Mouse (Mus musculus) heart, embryonic 11.5 days (tissue): ENCODE measurements around the gene Ap5s1. TPM values are rescaled to one million over a fixed set of nuclear protein-coding genes. Genes with fewer than 3 reads are reported as not detected.
A peak's percentile ranks its signal among the peaks of the same experiment; 100 is the strongest.
"Not testable (repeated sequence)": the region's sequence is repeated elsewhere in the genome, so short reads cannot be mapped to it uniquely, and the experiment has no call there.

Source experiments
- ATAC-seq: fragments of 200-750 bp; cut with Nextera tagmentation; replicated peaks from 2 replicates; pipeline ENCODE4 v1.8.0; 2017; ENCODE audit warnings: moderate library complexity; ENCODE audit not compliant: insufficient number of reproducible peaks, low FRiP score, low TSS enrichment
- H3K27ac ChIP-seq: fragments of 300-500 bp; sonication (generic); 2 replicates; pipeline ENCODE4 v1.5.1; 2014; ENCODE audit warnings: mild to moderate bottlenecking, low read depth, low read length
- H3K27me3 ChIP-seq: fragments of 300-500 bp; sonication (generic); 2 replicates; pipeline ENCODE4 v1.6.1; 2014; ENCODE audit warnings: mild to moderate bottlenecking, low read length, mixed read lengths; ENCODE audit not compliant: control insufficient read depth, insufficient read depth
- H3K36me3 ChIP-seq: fragments of 300-500 bp; sonication (generic); 2 replicates; pipeline ENCODE4 v1.6.1; 2014; ENCODE audit warnings: mild to moderate bottlenecking, low read length, moderate library complexity, mixed read lengths; ENCODE audit not compliant: control insufficient read depth, insufficient read depth
- H3K4me1 ChIP-seq: fragments of 300-500 bp; sonication (generic); 2 replicates; pipeline ENCODE4 v1.6.1; 2014; ENCODE audit warnings: low read length; ENCODE audit not compliant: control insufficient read depth, insufficient read depth
- H3K4me2 ChIP-seq: fragments of 300-500 bp; sonication (generic); 2 replicates; pipeline ENCODE4 v1.6.1; 2014; ENCODE audit warnings: mild to moderate bottlenecking, moderate library complexity
- H3K4me3 ChIP-seq: fragments of 300-500 bp; sonication (generic); 2 replicates; pipeline ENCODE4 v1.5.1; 2014; ENCODE audit warnings: low read depth, low read length
- H3K9ac ChIP-seq: fragments of 300-500 bp; sonication (generic); 2 replicates; pipeline ENCODE4 v1.6.1; 2014; ENCODE audit warnings: mild to moderate bottlenecking, low read depth, low read length, moderate library complexity
- H3K9me3 ChIP-seq: fragments of 300-500 bp; sonication (generic); replicated peaks from 2 replicates; pipeline ENCODE4 v1.6.1; 2016; ENCODE audit warnings: low read length; ENCODE audit not compliant: control insufficient read depth
- WGBS: fragments of 180-500 bp; shearing (Covaris S2); extraction: QIAGEN DNeasy Blood & Tissue Kit; methylation state at CpG from one replicate; pipeline ENCODE4 v1.1.7; 2014; ENCODE audit not compliant: insufficient replicate concordance; 5-methylcytosine and 5-hydroxymethylcytosine counted together
- polyA plus RNA-seq: library from polyadenylated mRNA; unstranded; fragments of >200 nt; fragmentation: Nextera tagmentation; extraction: Ambion mirVana; gene quantifications from 2 replicates; pipeline ENCODE4 v1.2.1, GENCODE M21; 2014

Gene Ap5s1
- polyA plus RNA-seq, 1 experiment from 2014 or later, result 31.2 TPM

DNA sequence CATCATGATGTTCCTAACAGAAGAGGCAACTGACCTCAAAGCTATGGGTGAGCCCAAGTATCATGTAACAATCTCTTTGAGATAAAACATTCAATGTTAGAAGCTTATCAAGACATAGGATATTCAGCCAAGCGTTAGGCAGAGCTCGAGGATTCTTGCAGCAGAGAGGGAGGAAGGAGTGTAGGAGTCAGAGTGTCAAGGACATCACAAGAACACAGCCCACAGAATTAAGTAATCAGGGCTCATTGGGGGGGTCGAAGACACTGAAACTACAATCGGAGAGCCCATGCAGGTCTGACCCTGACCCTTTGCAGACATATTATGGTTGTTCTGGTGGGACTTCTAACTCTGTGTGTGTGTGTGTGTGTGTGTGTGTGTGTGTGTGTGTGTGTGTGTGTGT lies 13.2 kb downstream of the Ap5s1 start:
- H3K9me3 ChIP-seq, result no peaks in the 10 kb centered on the region
- H3K4me1 ChIP-seq, result 0 out of 2 replicates have a peak, but pooled peaks cover 12% of the 10 kb centered on the region
- no peak overlapping the region for H3K4me2 ChIP-seq
- H3K36me3 ChIP-seq, result no peaks in the 10 kb centered on the region
- H3K27ac ChIP-seq, result no peak overlapping the region
- H3K27me3 ChIP-seq, result no peaks in the 10 kb centered on the region
- no peak for ATAC-seq
- H3K9ac ChIP-seq, result no peak overlapping the region
- no peak overlapping the region for H3K4me3 ChIP-seq
- WGBS, result 65% methylated on average over 4 of the region's 4 CpGs

DNA sequence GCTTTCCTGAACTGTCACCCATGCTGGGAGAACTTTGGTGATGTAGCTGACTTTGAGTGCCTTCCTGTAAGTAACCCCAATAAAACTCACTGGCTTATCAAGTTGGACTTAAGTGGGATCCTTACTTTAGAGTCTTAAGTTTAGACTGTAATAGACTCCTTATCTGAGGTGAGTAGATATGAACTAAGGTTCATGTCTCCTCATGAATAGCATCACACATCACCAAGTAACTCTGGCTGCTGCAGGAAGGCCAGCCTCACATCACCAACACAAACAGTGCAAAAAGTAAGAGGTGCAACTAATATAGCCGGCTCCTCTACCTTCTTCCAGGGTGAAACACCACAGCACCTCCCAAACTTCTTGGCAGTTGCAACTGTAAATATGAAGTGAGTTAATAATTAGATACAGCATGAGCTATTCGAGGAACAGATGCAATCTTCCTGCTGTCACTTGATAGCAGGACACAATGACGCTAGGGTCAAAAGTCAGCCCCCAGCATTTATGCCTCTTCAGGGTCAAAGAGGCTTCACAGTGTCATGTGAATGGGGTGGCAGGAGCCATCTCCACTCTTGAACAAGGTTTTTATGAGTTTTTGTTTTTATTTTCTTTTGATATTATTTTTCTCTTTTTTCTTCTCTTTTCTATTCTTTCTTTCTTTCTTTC lies 15.1 kb downstream of the Ap5s1 start:
- no peaks in the 10 kb centered on the region for H3K36me3 ChIP-seq
- no peaks in the 10 kb centered on the region for H3K9me3 ChIP-seq
- H3K4me1 ChIP-seq, result 0 out of 2 replicates have a peak, but pooled peaks cover 12% of the 10 kb centered on the region
- H3K27ac ChIP-seq, result no peak overlapping the region
- no peaks in the 10 kb centered on the region for H3K27me3 ChIP-seq
- H3K4me3 ChIP-seq, result no peak overlapping the region
- 65% methylated on average over 3 of the region's 3 CpGs for WGBS
- ATAC-seq, result no peak
- H3K4me2 ChIP-seq, result no peak overlapping the region
- H3K9ac ChIP-seq, result no peak overlapping the region

GRCm38 (mm10) chr2:131222562-131222961 lies 15.7 kb downstream of the Ap5s1 start:
- Histone ChIP-seq H3K4me1 (0 out of 2 replicates have a peak, but pooled peaks cover 12% of the 10 kb centered on the region), H3K4me3 (no peak overlapping the region), H3K9me3 (no peaks in the 10 kb centered on the region), H3K36me3 (no peaks in the 10 kb centered on the region), H3K27ac (0 out of 2 replicates have a peak overlapping the region, but pooled peaks have one; percentile 41), H3K9ac (no peak overlapping the region), H3K27me3 (no peaks in the 10 kb centered on the region), H3K4me2 (no peak overlapping the region)
- no peak for ATAC-seq
- 22% methylated on average over 5 of the region's 5 CpGs for WGBS

DNA sequence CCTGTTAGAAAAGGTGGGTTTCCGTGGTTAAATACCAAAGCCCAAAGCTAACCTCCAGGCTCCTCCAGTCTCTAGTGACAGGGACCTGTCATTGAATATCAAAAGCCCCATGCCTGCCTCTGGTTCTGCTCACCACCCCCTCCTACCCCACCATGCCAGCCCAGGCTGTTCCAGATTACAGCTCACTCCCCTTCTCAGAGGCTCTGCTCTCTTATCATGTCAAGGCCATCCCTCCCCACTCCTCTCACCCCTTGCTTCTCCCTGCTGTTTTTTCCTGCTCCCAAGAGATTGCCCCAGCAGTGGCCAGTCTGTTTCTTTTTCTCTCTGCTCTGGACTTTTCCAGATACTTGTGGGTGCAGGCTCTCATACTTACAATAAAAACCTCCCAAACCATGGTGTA lies 16.7 kb downstream of the Ap5s1 start:
- Histone ChIP-seq H3K9me3 (no peaks in the 10 kb centered on the region), H3K27me3 (no peaks in the 10 kb centered on the region), H3K9ac (no peak overlapping the region), H3K4me3 (no peak overlapping the region), H3K4me2 (peak overlapping the region; percentile 11; the same call in 1 of the 2 replicates), H3K36me3 (no peaks in the 10 kb centered on the region), H3K27ac (0 out of 2 replicates have a peak overlapping the region, but pooled peaks have one; percentile 41), H3K4me1 (0 out of 2 replicates have a peak, but pooled peaks cover 12% of the 10 kb centered on the region)
- 46% methylated on average over 1 of the region's 1 CpGs for WGBS
- peak; percentile 86 for ATAC-seq

- H3K9ac ChIP-seq, result no peak overlapping the region
- H3K4me2 ChIP-seq, result no peak overlapping the region
- no peaks in the 10 kb centered on the region for H3K27me3 ChIP-seq
- H3K36me3 ChIP-seq, result no peaks in the 10 kb centered on the region
- H3K9me3 ChIP-seq, result no peaks in the 10 kb centered on the region
- no peak overlapping the region for H3K4me3 ChIP-seq
- WGBS, result 88% methylated on average over 6 of the region's 6 CpGs
- no peak overlapping the region for H3K27ac ChIP-seq
- 0 out of 2 replicates have a peak, but pooled peaks cover 12% of the 10 kb centered on the region for H3K4me1 ChIP-seq
- ATAC-seq, result no peak
These were observed 18.3 kb downstream of the Ap5s1 start for GRCm38 (mm10) chr2:131225178-131225577.

- H3K4me1 ChIP-seq, result 0 out of 2 replicates have a peak, but pooled peaks cover 12% of the 10 kb centered on the region
- WGBS, result 72% methylated on average over 2 of the region's 2 CpGs
- not testable (repeated sequence) for H3K36me3 ChIP-seq, H3K9me3 ChIP-seq, H3K4me2 ChIP-seq, H3K9ac ChIP-seq, H3K27me3 ChIP-seq, H3K27ac ChIP-seq, ATAC-seq, H3K4me3 ChIP-seq
These were observed 19.8 kb downstream of the Ap5s1 start for GRCm38 (mm10) chr2:131226669-131227068.

DNA sequence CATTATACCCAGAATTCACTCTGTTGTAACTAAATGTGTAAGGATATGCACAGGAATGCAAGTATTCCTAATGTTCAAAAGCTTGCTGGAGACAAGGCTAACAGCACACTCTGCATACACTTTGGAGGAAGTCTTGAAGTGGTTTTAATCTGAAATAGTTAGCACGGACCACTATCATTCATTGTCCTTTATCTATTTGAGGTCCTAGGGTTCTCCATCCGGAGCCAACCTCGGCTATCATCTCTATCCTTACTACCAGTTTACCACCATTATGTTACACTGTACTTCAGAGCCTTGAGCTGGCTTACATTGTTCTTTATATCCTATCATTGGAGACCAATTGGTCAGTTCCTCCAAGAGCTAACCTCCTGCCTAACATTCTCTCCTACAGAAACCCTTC lies 20.4 kb downstream of the Ap5s1 start:
- no peak overlapping the region for H3K9ac ChIP-seq
- no peak for ATAC-seq
- H3K4me2 ChIP-seq, result no peak overlapping the region
- H3K4me3 ChIP-seq, result no peak overlapping the region
- no peaks in the 10 kb centered on the region for H3K27me3 ChIP-seq
- H3K27ac ChIP-seq, result no peak overlapping the region
- H3K4me1 ChIP-seq, result peaks cover 8% of the 10 kb centered on the region; the same call in 1 of the 2 replicates
- 70% methylated on average over 3 of the region's 3 CpGs for WGBS
- no peaks in the 10 kb centered on the region for H3K9me3 ChIP-seq
- no peaks in the 10 kb centered on the region for H3K36me3 ChIP-seq

GRCm38 (mm10) chr2:131232558-131232957 lies 25.7 kb downstream of the Ap5s1 start:
- no peak overlapping the region for H3K27ac ChIP-seq
- no peak for ATAC-seq
- WGBS, result 87% methylated on average over 2 of the region's 2 CpGs

More at GRCm38 (mm10) chr2:131232558-131232957, 25.7 kb downstream of the Ap5s1 start:
- H3K9ac ChIP-seq, result 0 out of 2 replicates have a peak overlapping the region, but pooled peaks have one; percentile 10
- H3K27me3 ChIP-seq, result no peaks in the 10 kb centered on the region
- peaks cover 20% of the 10 kb centered on the region for H3K4me1 ChIP-seq
- H3K4me3 ChIP-seq, result no peak overlapping the region
- no peak overlapping the region for H3K4me2 ChIP-seq
- no peaks in the 10 kb centered on the region for H3K9me3 ChIP-seq
- no peaks in the 10 kb centered on the region for H3K36me3 ChIP-seq
